ENCODE assay signal across 16 mouse cellular contexts in genomic region chr2:20588631-20589030, GRCm38 (mm10).
"Had no signal": no experiment of that assay in that cellular context is flagged by ENCODE, and none has a peak within 500 bp of the region (broad histone marks: within the 10 kb centered on the region; RNA-seq: fewer than 3 reads in every experiment).

No protein-coding gene starts in this region.

- H3K4me3 ChIP-seq: neural tube, embryonic 13.5 days; neural tube, embryonic 15.5 days; stomach, embryonic 15.5 days had no signal

- H3K36me3 ChIP-seq: neural tube, embryonic 13.5 days; neural tube, embryonic 15.5 days; stomach, embryonic 15.5 days had no signal

- H3K4me2 ChIP-seq: neural tube, embryonic 13.5 days; neural tube, embryonic 15.5 days; stomach, embryonic 15.5 days had no signal

- H3K4me1 ChIP-seq: neural tube, embryonic 13.5 days; neural tube, embryonic 15.5 days; stomach, embryonic 15.5 days had no signal

- DNase-seq: retina, postnatal 1 day; right cerebral cortex, adult 18-20 months; right cerebral cortex, postnatal 14 days; right cerebral cortex, postnatal 25 days; right cerebral cortex, postnatal 4 days; spleen, adult 18-20 months; thymus, adult 18-20 months; thymus, adult 2 months; thymus, postnatal 14 days; thymus, postnatal 25 days; thymus, postnatal 36 days; thymus, postnatal 4 days had no signal

- H3K27ac ChIP-seq: neural tube, embryonic 13.5 days; neural tube, embryonic 15.5 days; stomach, embryonic 15.5 days; stomach, postnatal 0 days had no signal

- H3K27me3 ChIP-seq: neural tube, embryonic 13.5 days; neural tube, embryonic 15.5 days; stomach, embryonic 15.5 days had no signal

- H3K9me3 ChIP-seq: neural tube, embryonic 15.5 days; stomach, embryonic 15.5 days had no signal

- H3K9ac ChIP-seq: neural tube, embryonic 13.5 days; neural tube, embryonic 15.5 days; stomach, embryonic 15.5 days had no signal
